8 mouse cellular contexts compared by ENCODE assay signal in genomic region chr2:23155777-23156607, GRCm38 (mm10). TPM values are rescaled to one million over a fixed set of nuclear protein-coding genes. Genes with fewer than 3 reads are reported as not detected.
DNase-seq lines count a peak whose midpoint lies in the region; ATAC-seq lines count a peak whose summit lies in the region.

Gene Mastl, minus strand, starts transcription at chr2:23156024.
Gene Yme1l1, plus strand, starts transcription at chr2:23156369.

- no peaks in the 10 kb centered on the region for H3K27me3 ChIP-seq in intestine, embryonic 14.5 days (replicated peaks; ENCODE audit: control insufficient read depth, insufficient read depth, low read length)

- peak within 1 kb of the TSS; percentile 66 for H3K4me3 ChIP-seq in intestine, embryonic 14.5 days (ENCODE audit: low read depth, low read length)

- peak within 1 kb of the TSS; percentile 75 for H3K9ac ChIP-seq in intestine, embryonic 14.5 days (ENCODE audit: low read length)

- H3K27ac ChIP-seq in intestine, embryonic 14.5 days (ENCODE audit: low read depth) = peak within 1 kb of the TSS; percentile 98

- ATAC-seq in intestine, embryonic 14.5 days (replicated peaks; ENCODE audit: low FRiP score, low TSS enrichment, low read depth) = peak; percentile 99

- no peaks in the 10 kb centered on the region for H3K9me3 ChIP-seq in intestine, embryonic 14.5 days (ENCODE audit: control insufficient read depth, low read length)

- under 1% methylated on average over 61 of the region's 61 CpGs for WGBS in intestine, embryonic 14.5 days

- peaks cover under 1% of the 10 kb centered on the region; the same call in 1 of the 2 replicates for H3K36me3 ChIP-seq in intestine, embryonic 14.5 days (ENCODE audit: control insufficient read depth, insufficient read depth, low read length)

- intact Hi-C loops in left cerebral cortex, postnatal 14 days (cut with DNase I) = no loop called here

- peak within 1 kb of the TSS; percentile 77 for H3K4me2 ChIP-seq in intestine, embryonic 14.5 days (ENCODE audit: low read length)

- DNase-seq in adrenal gland, adult 18-20 months (ENCODE audit: low spot score in 2 of 2) = peak; percentile 93 to 96
- peak; percentile 99 for DNase-seq in embryo, embryonic 11 days
- peak; percentile 98 for DNase-seq in gastrocnemius, postnatal 25 days
- peak; percentile 93 for DNase-seq in intestine, embryonic 14.5 days (ENCODE audit: low spot score)
- DNase-seq in left cerebral cortex, postnatal 14 days (ENCODE audit: low spot score in 2 of 2) = peak; percentile 98 to 99
- peak; percentile 98 for DNase-seq in mesoderm, embryonic 11.5 days (ENCODE audit: low read depth, low spot score)
- DNase-seq in right cerebral cortex, postnatal 36 days (ENCODE audit: low spot score in 2 of 2) = peak; percentile 97 to 99
- peak; percentile 96 for DNase-seq in yolk sac, embryonic 10.5 days (ENCODE audit: low spot score)

- peaks cover 12% of the 10 kb centered on the region for H3K4me1 ChIP-seq in intestine, embryonic 14.5 days (replicated peaks; ENCODE audit: control insufficient read depth, insufficient read depth, low read length)

RNA-seq across cellular contexts. Expression of gene Mastl, which starts in this region (rescaled TPM):
- total RNA-seq in adrenal gland, adult 18-20 months (2021) = under 1 TPM; 0.22 to 0.53 TPM
- under 1 TPM; 0.23 to 0.48 TPM for total RNA-seq in gastrocnemius, postnatal 25 days (2021)
- polyA plus RNA-seq in intestine, embryonic 14.5 days (2014; fragmentation: Nextera tagmentation; extraction: Ambion mirVana) = 10.0 and 10.2 TPM in 2 replicates
- 1 to 10 TPM; 1.3 to 1.6 TPM for total RNA-seq in left cerebral cortex, postnatal 14 days (2021)

RNA-seq across cellular contexts. Expression of gene Yme1l1, which starts in this region (rescaled TPM):
- total RNA-seq in adrenal gland, adult 18-20 months (2021) = 10 to 100 TPM; 96.0 to 99.9 TPM
- total RNA-seq in gastrocnemius, postnatal 25 days (2021) = 10 to 100 TPM; 51.0 to 55.2 TPM
- 64.9 and 72.5 TPM in 2 replicates for polyA plus RNA-seq in intestine, embryonic 14.5 days (2014; fragmentation: Nextera tagmentation; extraction: Ambion mirVana)
- 10 to 100 TPM; 89.5 to 94.1 TPM for total RNA-seq in left cerebral cortex, postnatal 14 days (2021)

Comparison
In these comparisons a context has a peak if more than half of its experiments do, and no peak if none do; other contexts are left out.
1. Peak in every context shown above with its lines: DNase-seq, ATAC-seq, H3K4me3 ChIP-seq and H3K27ac ChIP-seq.